Comparison of ENCODE assay signal across 18 mouse cellular contexts in genomic region chr7:35372483-35373017, GRCm38 (mm10). TPM values are rescaled to one million over a fixed set of nuclear protein-coding genes. Genes with fewer than 3 reads are reported as not detected.
A peak's percentile ranks its signal among the peaks of the same experiment; 100 is the strongest.
DNase-seq lines count a peak whose midpoint lies in the region; ATAC-seq and TF ChIP-seq lines count a peak whose summit lies in the region.
"Had no signal": no experiment of that assay in that cellular context is flagged by ENCODE, and none has a peak within 500 bp of the region (broad histone marks: within the 10 kb centered on the region; RNA-seq: fewer than 3 reads in every experiment).

No protein-coding gene starts in this region.

- peak; percentile 45 for ATAC-seq in kidney, embryonic 15.5 days (replicated peaks; ENCODE audit: low FRiP score)
- ATAC-seq in granulocyte monocyte progenitor cell, adult 5-6 weeks (replicated peaks; ENCODE audit: poor library complexity, severe bottlenecking): 0 out of 2 replicates have a peak, but pooled peaks have one; percentile 17
- no peak for ATAC-seq in midbrain, postnatal 0 days (ENCODE audit: low FRiP score)
- ATAC-seq: forebrain, postnatal 0 days had no signal

- H3K9ac ChIP-seq in kidney, embryonic 15.5 days: no peak overlapping the region
- no peak overlapping the region for H3K9ac ChIP-seq in midbrain, postnatal 0 days (replicated peaks; ENCODE audit: low read length, poor library complexity, severe bottlenecking)
- H3K9ac ChIP-seq: forebrain, postnatal 0 days; heart, embryonic 15.5 days had no signal

- H3K36me3 ChIP-seq in kidney, embryonic 15.5 days: peaks cover 12% of the 10 kb centered on the region
- peaks cover 31% of the 10 kb centered on the region for H3K36me3 ChIP-seq in E14TG2a.4 (ENCODE audit: insufficient read depth, low read length)
- peaks cover 43% of the 10 kb centered on the region for H3K36me3 ChIP-seq in small intestine, adult 2 months (ENCODE audit: control insufficient read depth, insufficient read depth, low read length)
- no peaks in the 10 kb centered on the region for H3K36me3 ChIP-seq in midbrain, postnatal 0 days (ENCODE audit: insufficient read depth, low read length)
- H3K36me3 ChIP-seq: forebrain, embryonic 10.5 days; heart, embryonic 15.5 days had no signal

- intact Hi-C loops in heart, postnatal 36 days (cut with DNase I): loop anchor here (10.0 kb wide), 1 partner anchor 62 kb away; no protein-coding TSS in a partner anchor

- no peak for TF ChIP-seq POLR2A in small intestine, adult 2 months (IDR thresholded peaks at IDR 0.05; ENCODE audit: low read depth, low read length)

- H3K9me3 ChIP-seq in kidney, embryonic 15.5 days (replicated peaks): no peaks in the 10 kb centered on the region
- H3K9me3 ChIP-seq in E14TG2a.4 (ENCODE audit: low read length): no peaks in the 10 kb centered on the region
- H3K9me3 ChIP-seq in midbrain, postnatal 0 days (ENCODE audit: low read length): no peaks in the 10 kb centered on the region

- H3K4me1 ChIP-seq in kidney, embryonic 15.5 days: peaks cover 37% of the 10 kb centered on the region
- H3K4me1 ChIP-seq in E14TG2a.4 (replicated peaks; ENCODE audit: low read depth, low read length): peaks cover 49% of the 10 kb centered on the region
- peaks cover 21% of the 10 kb centered on the region for H3K4me1 ChIP-seq in small intestine, adult 2 months (ENCODE audit: control insufficient read depth, insufficient read depth, insufficient read length, low read length)
- no peaks in the 10 kb centered on the region for H3K4me1 ChIP-seq in midbrain, postnatal 0 days (ENCODE audit: insufficient read depth, low read length)

- WGBS in kidney, embryonic 15.5 days: 78% methylated on average over 14 of the region's 14 CpGs
- WGBS in small intestine, adult 2 months: 27% methylated on average over 14 of the region's 14 CpGs
- 90% methylated on average over 14 of the region's 14 CpGs for WGBS in midbrain, postnatal 0 days

- H3K4me2 ChIP-seq in kidney, embryonic 15.5 days: no peak overlapping the region; the same call in 1 of the 2 replicates
- no peak overlapping the region for H3K4me2 ChIP-seq in midbrain, postnatal 0 days (ENCODE audit: low read depth, low read length, poor library complexity, severe bottlenecking)
- H3K4me2 ChIP-seq: midbrain, embryonic 11.5 days had no signal

- DNase-seq in kidney, postnatal 25 days: no peak
- no peak for DNase-seq in heart, postnatal 36 days
- no peak for DNase-seq in midbrain, postnatal 0 days (ENCODE audit: low spot score)
- DNase-seq in cerebellum, postnatal 14 days: no peak
- DNase-seq: adrenal gland, adult 2 months; B cell, adult 2 months; cerebellum, adult 2 months; forebrain, postnatal 0 days; thymus, postnatal 14 days had no signal

- TF ChIP-seq CTCF in E14TG2a.4 (conservative IDR thresholded peaks at IDR 0.05; ENCODE audit: low read length): no peak
- TF ChIP-seq CTCF in small intestine, adult 2 months (IDR thresholded peaks at IDR 0.05; ENCODE audit: extremely low read depth, insufficient read length, insufficient replicate concordance, low read depth, low read length): no peak
- no peak for TF ChIP-seq CTCF in midbrain, postnatal 0 days (IDR thresholded peaks at IDR 0.05)

- H3K4me3 ChIP-seq in kidney, embryonic 15.5 days (replicated peaks): no peak overlapping the region
- H3K4me3 ChIP-seq in E14TG2a.4 (replicated peaks; ENCODE audit: low read length): peak overlapping the region; percentile 39; the same call in 1 of the 2 replicates
- no peak overlapping the region for H3K4me3 ChIP-seq in small intestine, adult 2 months (ENCODE audit: low read depth, low read length)
- H3K4me3 ChIP-seq in midbrain, postnatal 0 days (ENCODE audit: low read depth, low read length): no peak overlapping the region
- H3K4me3 ChIP-seq: forebrain, embryonic 10.5 days; heart, embryonic 15.5 days had no signal

- peak overlapping the region; percentile 88 for H3K27ac ChIP-seq in kidney, embryonic 15.5 days
- H3K27ac ChIP-seq in small intestine, adult 2 months (ENCODE audit: insufficient read depth, low read depth, low read length): peak overlapping the region; percentile 94
- no peak overlapping the region for H3K27ac ChIP-seq in midbrain, postnatal 0 days (ENCODE audit: low read depth, low read length)
- H3K27ac ChIP-seq: forebrain, embryonic 10.5 days; heart, embryonic 15.5 days had no signal

- no peaks in the 10 kb centered on the region for H3K27me3 ChIP-seq in kidney, embryonic 15.5 days
- 0 out of 2 replicates have a peak, but pooled peaks cover 3% of the 10 kb centered on the region for H3K27me3 ChIP-seq in E14TG2a.4 (ENCODE audit: insufficient read depth, low read length)
- no peaks in the 10 kb centered on the region for H3K27me3 ChIP-seq in small intestine, adult 2 months (ENCODE audit: control insufficient read depth, insufficient read depth, low read length)
- H3K27me3 ChIP-seq in midbrain, postnatal 0 days (ENCODE audit: insufficient read depth, low read length): no peaks in the 10 kb centered on the region
- H3K27me3 ChIP-seq: heart, embryonic 15.5 days had no signal

RNA-seq across cellular contexts. Expression of gene Faap24, which starts 24.1 kb away (rescaled TPM):
- 19.4 and 20.2 TPM in 2 replicates for polyA plus RNA-seq in kidney, embryonic 15.5 days (2015; fragmentation: Nextera tagmentation; extraction: Ambion mirVana)
- 15.7 and 16.8 TPM in 2 replicates for total RNA-seq in granulocyte monocyte progenitor cell, adult 5-6 weeks (2014; fragmentation: Nextera tagmentation)
- 11.3 and 14.3 TPM in 2 replicates for total RNA-seq in granulocyte monocyte progenitor cell, adult 5-6 weeks (2017)
- polyA plus RNA-seq in small intestine, adult 2 months (2012; rRNA removed): 1.8 and 3.9 TPM in 2 replicates
- 1 to 10 TPM; 1.7 to 1.9 TPM for total RNA-seq in heart, postnatal 36 days (2021)
- 5.8 and 8.8 TPM in 2 replicates for total RNA-seq in midbrain, postnatal 0 days (2014; rRNA removed)
- 10.4 and 11.5 TPM in 2 replicates for polyA plus RNA-seq in midbrain, postnatal 0 days (2015; fragmentation: Nextera tagmentation; extraction: Ambion mirVana)

RNA-seq across cellular contexts. Expression of gene Cep89, which starts 24.3 kb away (rescaled TPM):
- 53.9 and 63.3 TPM in 2 replicates for polyA plus RNA-seq in kidney, embryonic 15.5 days (2015; fragmentation: Nextera tagmentation; extraction: Ambion mirVana)
- total RNA-seq in granulocyte monocyte progenitor cell, adult 5-6 weeks (2014; fragmentation: Nextera tagmentation): 5.7 and 7.2 TPM in 2 replicates
- 8.4 and 10.6 TPM in 2 replicates for total RNA-seq in granulocyte monocyte progenitor cell, adult 5-6 weeks (2017)
- polyA plus RNA-seq in small intestine, adult 2 months (2012; rRNA removed): 4.4 and 10.1 TPM in 2 replicates
- 10 to 100 TPM; 13.0 to 14.1 TPM for total RNA-seq in heart, postnatal 36 days (2021)
- 7.7 and 15.1 TPM in 2 replicates for total RNA-seq in midbrain, postnatal 0 days (2014; rRNA removed)
- polyA plus RNA-seq in midbrain, postnatal 0 days (2015; fragmentation: Nextera tagmentation; extraction: Ambion mirVana): 27.5 and 27.6 TPM in 2 replicates

RNA-seq across cellular contexts. Expression of gene Rhpn2, which starts 38.6 kb away (rescaled TPM):
- 14.3 and 14.4 TPM in 2 replicates for polyA plus RNA-seq in kidney, embryonic 15.5 days (2015; fragmentation: Nextera tagmentation; extraction: Ambion mirVana)
- total RNA-seq in granulocyte monocyte progenitor cell, adult 5-6 weeks (2014; fragmentation: Nextera tagmentation): not detected in 2 replicates
- not detected in 2 replicates for total RNA-seq in granulocyte monocyte progenitor cell, adult 5-6 weeks (2017)
- 14.6 and 46.0 TPM in 2 replicates for polyA plus RNA-seq in small intestine, adult 2 months (2012; rRNA removed)
- 1 to 10 TPM; 4.5 to 6.1 TPM for total RNA-seq in heart, postnatal 36 days (2021)
- 3.1 and 3.5 TPM in 2 replicates for total RNA-seq in midbrain, postnatal 0 days (2014; rRNA removed)
- polyA plus RNA-seq in midbrain, postnatal 0 days (2015; fragmentation: Nextera tagmentation; extraction: Ambion mirVana): 1.7 and 1.9 TPM in 2 replicates
- total RNA-seq: hematopoietic stem cell, adult 5-6 weeks; monocyte, adult 5-6 weeks had no signal

RNA-seq across cellular contexts. Expression of gene Gpatch1, which starts 54.3 kb away (rescaled TPM):
- polyA plus RNA-seq in kidney, embryonic 15.5 days (2015; fragmentation: Nextera tagmentation; extraction: Ambion mirVana): 19.5 and 20.4 TPM in 2 replicates
- 20.4 and 29.5 TPM in 2 replicates for total RNA-seq in granulocyte monocyte progenitor cell, adult 5-6 weeks (2014; fragmentation: Nextera tagmentation)
- total RNA-seq in granulocyte monocyte progenitor cell, adult 5-6 weeks (2017): 15.4 and 17.4 TPM in 2 replicates
- polyA plus RNA-seq in small intestine, adult 2 months (2012; rRNA removed): 0.89 and 2.2 TPM in 2 replicates
- total RNA-seq in heart, postnatal 36 days (2021): 10 to 100 TPM; 10.9 to 15.4 TPM
- total RNA-seq in midbrain, postnatal 0 days (2014; rRNA removed): 8.0 and 11.5 TPM in 2 replicates
- polyA plus RNA-seq in midbrain, postnatal 0 days (2015; fragmentation: Nextera tagmentation; extraction: Ambion mirVana): 21.9 and 22.2 TPM in 2 replicates
